Mouse (Mus musculus) brown adipose tissue, adult 24 weeks (tissue): ENCODE results near the gene Loxl4. TPM values are rescaled to one million over a fixed set of nuclear protein-coding genes. Genes with fewer than 3 reads are reported as not detected.
A peak's percentile ranks its signal among the peaks of the same experiment; 100 is the strongest.

Experiments used
- H3K27ac ChIP-seq: fragments of 200-500 bp; replicated peaks from 2 replicates; pipeline ENCODE4 v1.5.1; 2012; ENCODE audit warnings: low read depth, mild to moderate bottlenecking, low read length
- H3K4me1 ChIP-seq: fragments of 200-500 bp; 2 replicates; pipeline ENCODE4 v1.6.1; 2012; ENCODE audit warnings: low read length, mixed read lengths; ENCODE audit not compliant: control insufficient read depth, insufficient read depth, insufficient read length
- H3K4me3 ChIP-seq: fragments of 200-500 bp; 2 replicates; pipeline ENCODE4 v1.5.1; 2012; ENCODE audit warnings: low read depth, mild to moderate bottlenecking, low read length, moderate library complexity; ENCODE audit not compliant: insufficient read depth
- polyA plus RNA-seq: library from polyadenylated mRNA; stranded (reverse); fragments of >200 nt; gene quantifications from 2 replicates; pipeline ENCODE4 v1.2.4, GENCODE M21; 2012; ENCODE audit not compliant: missing spikeins, insufficient read depth, insufficient read length

Loxl4 gene
- 0.28 TPM in 1 of 2 replicates, not detected in the other for polyA plus RNA-seq

GRCm38 (mm10) chr19:42612654-42613053, at the start of gene Loxl4:
Gene Loxl4 (minus strand): TSS chr19:42612813.
- no peak within 1 kb of the TSS for H3K27ac ChIP-seq
- H3K4me1 ChIP-seq, result no peaks in the 10 kb centered on the region
- H3K4me3 ChIP-seq, result peak within 1 kb of the TSS; percentile 60

GRCm38 (mm10) chr19:42661430-42662164, 49.0 kb upstream of the Loxl4 start:
- Histone ChIP-seq H3K27ac (no peak overlapping the region), H3K4me1 (peaks cover 7% of the 10 kb centered on the region), H3K4me3 (no peak overlapping the region)

GRCm38 (mm10) chr19:42660244-42660565, 47.6 kb upstream of the Loxl4 start:
- Histone ChIP-seq H3K4me1 (peaks cover 7% of the 10 kb centered on the region), H3K27ac (peak overlapping the region; percentile 51), H3K4me3 (no peak overlapping the region)

GRCm38 (mm10) chr19:42659354-42660243, 47.0 kb upstream of the Loxl4 start:
- Histone ChIP-seq H3K4me3 (no peak overlapping the region), H3K27ac (peak overlapping the region; percentile 51), H3K4me1 (peaks cover 7% of the 10 kb centered on the region)

GRCm38 (mm10) chr19:42658435-42659135, 46.0 kb upstream of the Loxl4 start:
- peaks cover 7% of the 10 kb centered on the region for H3K4me1 ChIP-seq
- H3K4me3 ChIP-seq, result no peak overlapping the region
- H3K27ac ChIP-seq, result peak overlapping the region; percentile 21

GRCm38 (mm10) chr19:42657769-42658168, 45.2 kb upstream of the Loxl4 start:
- Histone ChIP-seq H3K4me3 (no peak overlapping the region), H3K27ac (no peak overlapping the region), H3K4me1 (peaks cover 7% of the 10 kb centered on the region)

- H3K27ac ChIP-seq, result no peak overlapping the region
- H3K4me1 ChIP-seq, result peaks cover 7% of the 10 kb centered on the region
- no peak overlapping the region for H3K4me3 ChIP-seq
These were observed 44.7 kb upstream of the Loxl4 start for GRCm38 (mm10) chr19:42657306-42657705.

- Histone ChIP-seq H3K4me1 (peaks cover 4% of the 10 kb centered on the region), H3K4me3 (no peak overlapping the region), H3K27ac (no peak overlapping the region)
These were observed 42.4 kb upstream of the Loxl4 start for GRCm38 (mm10) chr19:42655006-42655405.

- Histone ChIP-seq H3K4me1 (no peaks in the 10 kb centered on the region), H3K27ac (no peak overlapping the region)
These were observed 40.5 kb upstream of the Loxl4 start for GRCm38 (mm10) chr19:42653091-42653490.

DNA sequence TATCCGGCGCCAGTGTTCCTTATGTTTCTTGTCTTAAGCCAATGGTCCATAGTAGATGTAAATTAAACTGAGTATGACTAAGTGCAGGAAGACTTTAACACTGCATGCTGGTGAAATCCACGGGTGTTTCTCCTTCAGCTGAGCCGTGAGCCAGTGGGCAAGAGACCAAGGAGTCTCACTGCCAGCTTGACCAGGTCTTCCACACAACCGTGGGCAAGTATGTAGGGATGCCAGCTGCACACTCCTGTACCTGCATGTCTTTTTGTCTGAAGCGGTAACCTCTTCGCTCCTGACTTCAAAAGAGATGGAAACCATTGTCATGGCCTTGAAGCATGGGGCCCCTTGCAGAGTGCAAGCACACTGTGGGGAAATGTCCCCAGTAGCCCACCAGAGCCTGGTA, 39.8 kb upstream of the Loxl4 start:
- Histone ChIP-seq H3K4me1 (no peaks in the 10 kb centered on the region), H3K27ac (no peak overlapping the region), H3K4me3 (no peak overlapping the region)

More at GRCm38 (mm10) chr19:42653091-42653490, 40.5 kb upstream of the Loxl4 start:
- no peak overlapping the region for H3K4me3 ChIP-seq

DNA sequence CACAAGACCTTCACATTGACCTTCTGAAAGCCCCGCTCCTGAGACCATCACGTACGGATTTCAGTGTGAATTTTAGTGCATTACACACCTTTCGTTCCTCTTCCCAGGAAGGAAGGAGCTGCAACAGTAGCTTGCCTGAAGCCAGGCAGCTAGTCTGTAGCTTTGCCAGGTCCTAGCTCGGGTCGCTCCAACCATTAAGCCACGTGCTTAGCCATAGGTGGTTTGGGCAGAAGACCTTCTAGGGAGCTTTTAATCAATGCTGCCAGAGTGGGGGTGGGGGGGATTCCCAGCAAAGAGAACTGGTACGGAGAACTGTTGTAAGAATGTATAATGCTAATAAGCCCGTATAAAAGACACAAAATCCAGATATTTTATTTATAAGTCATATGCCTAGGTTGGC, 27.6 kb upstream of the Loxl4 start:
- no peak overlapping the region for H3K27ac ChIP-seq
- no peak overlapping the region for H3K4me3 ChIP-seq
- no peaks in the 10 kb centered on the region for H3K4me1 ChIP-seq

GRCm38 (mm10) chr19:42639544-42639943, 26.9 kb upstream of the Loxl4 start:
- no peaks in the 10 kb centered on the region for H3K4me1 ChIP-seq
- no peak overlapping the region for H3K4me3 ChIP-seq
- no peak overlapping the region for H3K27ac ChIP-seq

- Histone ChIP-seq H3K4me3 (no peak overlapping the region), H3K27ac (no peak overlapping the region), H3K4me1 (no peaks in the 10 kb centered on the region)
These were observed 26.2 kb upstream of the Loxl4 start for GRCm38 (mm10) chr19:42638604-42639481.

DNA sequence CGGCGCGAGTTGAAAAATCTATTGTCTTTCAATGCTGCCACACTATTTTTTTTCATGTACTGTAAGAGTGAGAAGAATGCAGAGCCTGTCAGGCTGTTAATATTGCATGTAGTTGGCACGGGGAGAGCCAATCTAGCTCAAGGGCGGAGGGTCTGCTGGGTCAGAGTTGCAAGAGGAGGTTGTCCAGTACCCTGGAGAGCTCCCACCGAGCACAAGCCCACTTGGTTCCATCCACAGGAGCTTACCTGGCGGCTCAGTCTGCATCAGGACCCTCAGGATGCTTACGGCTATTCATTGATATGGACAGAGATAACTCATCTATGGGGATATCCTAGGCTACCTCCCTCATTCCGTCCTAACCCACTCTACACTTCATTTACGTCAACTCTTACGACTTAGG, 24.0 kb upstream of the Loxl4 start:
- Histone ChIP-seq H3K27ac (no peak overlapping the region), H3K4me3 (no peak overlapping the region), H3K4me1 (0 out of 2 replicates have a peak, but pooled peaks cover under 1% of the 10 kb centered on the region)
